Mouse (Mus musculus): ENCODE measurements around the gene Mettl18. TPM values are rescaled to one million over a fixed set of nuclear protein-coding genes. Genes with fewer than 3 reads are reported as not detected.
"Not testable (repeated sequence)": the region's sequence is repeated elsewhere in the genome, so short reads cannot be mapped to it uniquely, and the experiment has no call there.

Gene Mettl18
- polyA plus RNA-seq, 1 experiment from 2014 or later, result 5.7 TPM

DNA sequence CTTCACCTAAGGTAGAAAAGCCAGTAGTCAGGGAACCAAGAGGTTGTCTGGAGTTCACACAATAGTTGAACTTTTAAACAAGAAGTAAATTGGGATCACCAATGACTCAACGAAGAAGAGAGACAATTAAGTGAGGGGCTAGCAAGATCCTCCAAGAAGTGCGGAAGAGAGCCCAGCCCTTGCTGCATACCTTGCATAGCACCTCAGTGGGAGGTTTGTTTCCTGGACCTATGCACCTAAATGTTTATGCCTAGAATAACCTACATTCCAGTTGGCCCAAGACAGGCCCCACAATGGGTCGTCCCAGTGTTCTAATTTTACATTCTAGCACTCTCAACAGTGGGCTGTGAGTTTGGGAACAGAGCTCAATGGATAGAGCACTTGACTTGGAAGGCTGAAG, 9.6 kb downstream of the Mettl18 start:
- Histone ChIP-seq H3K27me3 (no peaks in the 10 kb centered on the region), H3K36me3 (no peaks in the 10 kb centered on the region), H3K4me1 (replicated peaks) (no peaks in the 10 kb centered on the region), H3K4me2 (no peak overlapping the region), H3K4me3 (replicated peaks) (no peak overlapping the region), H3K9ac (no peak overlapping the region), H3K9me3 (replicated peaks) (no peaks in the 10 kb centered on the region), H3K27ac (no peak overlapping the region)
- WGBS (ENCODE audit: insufficient replicate concordance), result 54% methylated on average over 3 of the region's 3 CpGs
- ATAC-seq (ENCODE audit: low read depth) (no peak), DNase-seq (no peak)

DNA sequence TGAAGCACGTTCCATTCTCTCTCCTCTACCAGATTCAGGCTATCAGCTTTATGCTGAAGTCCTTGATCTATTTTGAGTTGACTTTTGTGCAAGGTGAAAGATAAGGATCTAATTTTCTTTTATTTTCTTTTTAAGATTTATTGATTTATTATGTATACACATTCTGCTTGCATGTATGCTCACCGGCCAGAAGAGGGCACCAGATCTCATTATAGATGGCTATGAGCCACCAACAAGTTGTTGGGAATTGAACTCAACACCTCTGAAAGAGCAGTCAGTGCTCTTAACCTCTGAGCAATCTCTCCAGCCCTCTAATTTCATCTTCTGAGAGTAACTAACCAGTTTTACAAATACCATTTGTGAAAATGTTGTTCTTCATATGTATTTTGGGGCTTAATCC, 14.5 kb downstream of the Mettl18 start:
- Histone ChIP-seq H3K27me3 (no peaks in the 10 kb centered on the region), H3K36me3 (no peaks in the 10 kb centered on the region), H3K27ac (no peak overlapping the region), H3K4me1 (replicated peaks) (no peaks in the 10 kb centered on the region), H3K9me3 (replicated peaks) (no peaks in the 10 kb centered on the region), H3K9ac (no peak overlapping the region), H3K4me2 (no peak overlapping the region), H3K4me3 (replicated peaks) (no peak overlapping the region)
- no peak for ATAC-seq (ENCODE audit: low read depth)
- no peak for DNase-seq
- WGBS (ENCODE audit: insufficient replicate concordance), result 32% methylated on average over 2 of the region's 2 CpGs

DNA sequence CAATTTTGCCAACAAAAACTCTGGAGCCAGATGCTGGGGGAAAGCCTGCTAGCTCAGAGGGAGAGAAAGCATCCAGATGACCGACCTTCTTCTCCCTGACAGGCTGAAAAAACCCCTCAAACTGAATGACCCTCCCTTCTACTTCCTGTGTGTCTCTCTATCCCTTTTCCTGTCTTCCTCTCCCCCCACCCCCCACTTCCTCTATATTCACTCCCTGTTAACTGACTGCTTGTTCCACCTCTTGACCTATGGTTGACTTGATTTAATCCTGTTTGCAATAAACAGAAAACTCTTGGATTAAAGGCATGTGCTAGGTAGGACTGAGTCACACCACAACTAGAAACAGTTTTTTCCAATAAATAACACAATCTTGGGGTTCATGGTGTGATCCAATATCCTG, 19.9 kb downstream of the Mettl18 start:
- Histone ChIP-seq H3K9me3 (replicated peaks) (no peaks in the 10 kb centered on the region), H3K9ac (no peak overlapping the region), H3K36me3 (no peaks in the 10 kb centered on the region), H3K4me1 (replicated peaks) (no peaks in the 10 kb centered on the region), H3K27me3 (no peaks in the 10 kb centered on the region), H3K4me2 (no peak overlapping the region), H3K27ac (no peak overlapping the region), H3K4me3 (replicated peaks) (no peak overlapping the region)
- DNase-seq, result no peak
- ATAC-seq (ENCODE audit: low read depth), result no peak
- 16% methylated on average over 1 of the region's 1 CpGs for WGBS (ENCODE audit: insufficient replicate concordance)

DNA sequence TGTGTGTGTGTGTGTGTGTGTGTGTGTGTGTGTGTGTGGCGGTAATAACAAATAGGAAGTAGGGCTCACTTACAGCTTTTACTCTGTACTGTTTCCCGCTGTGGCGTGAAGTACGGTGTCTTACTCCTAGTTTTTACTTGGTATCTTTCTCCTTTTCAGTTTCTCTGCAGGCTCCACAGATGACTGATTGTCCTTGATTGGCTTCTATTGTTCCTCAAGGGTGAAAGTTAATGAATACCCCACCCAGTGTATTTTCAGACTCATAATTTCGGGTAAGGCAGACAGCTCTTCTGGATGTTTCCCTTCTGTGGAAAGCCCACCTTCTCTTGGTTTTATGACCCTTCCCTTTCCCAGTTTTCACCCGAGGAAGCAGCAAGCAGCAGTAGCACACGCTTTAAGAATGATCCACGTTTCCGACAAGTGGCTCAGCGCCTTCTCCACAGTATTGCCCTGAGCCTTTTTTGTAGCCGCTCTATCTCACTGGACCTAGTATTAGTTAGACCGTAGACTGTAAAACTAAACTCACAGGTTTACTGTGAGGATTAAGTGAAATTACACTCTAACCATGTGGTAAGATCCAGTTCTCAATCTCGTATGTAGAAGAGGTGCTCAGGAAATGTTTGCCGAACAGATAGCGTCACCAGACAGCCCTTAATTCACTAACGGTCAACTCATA, 23.7 kb downstream of the Mettl18 start:
- no peak overlapping the region for H3K9ac ChIP-seq

DNA sequence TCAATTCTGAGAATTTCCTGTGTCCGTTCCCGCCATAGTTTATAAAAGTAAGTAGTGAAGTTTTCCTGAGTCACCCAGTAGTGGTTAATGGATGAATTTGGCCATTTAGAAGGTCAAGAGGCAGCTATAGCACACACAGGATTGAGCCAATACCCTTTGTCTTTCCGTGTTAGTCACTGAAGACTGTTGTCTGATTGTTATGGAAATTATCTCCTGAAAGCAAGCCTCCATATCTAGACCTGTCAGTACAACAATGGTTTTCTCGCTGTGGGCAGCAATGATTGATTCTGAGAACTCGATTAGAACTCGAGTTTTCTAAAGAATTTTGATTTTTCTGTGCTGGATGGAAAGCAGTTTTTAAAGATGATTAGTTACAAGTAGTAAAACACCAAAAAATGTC, 25.1 kb downstream of the Mettl18 start:
- WGBS (ENCODE audit: insufficient replicate concordance), result 41% methylated on average over 6 of the region's 6 CpGs
- Histone ChIP-seq H3K36me3 (no peaks in the 10 kb centered on the region), H3K4me2 (no peak overlapping the region), H3K27me3 (no peaks in the 10 kb centered on the region), H3K4me3 (replicated peaks) (no peak overlapping the region), H3K9me3 (replicated peaks) (no peaks in the 10 kb centered on the region), H3K9ac (no peak overlapping the region), H3K27ac (no peak overlapping the region), H3K4me1 (replicated peaks) (no peaks in the 10 kb centered on the region)
- ATAC-seq (ENCODE audit: low read depth) (no peak), DNase-seq (no peak)

More for the DNA sequence above, 23.7 kb downstream of the Mettl18 start:
- H3K27ac ChIP-seq, result no peak overlapping the region
- WGBS (ENCODE audit: insufficient replicate concordance), result 76% methylated on average over 16 of the region's 16 CpGs
- no peaks in the 10 kb centered on the region for H3K27me3 ChIP-seq
- H3K4me3 ChIP-seq (replicated peaks), result no peak overlapping the region
- H3K36me3 ChIP-seq, result no peaks in the 10 kb centered on the region
- no peak for DNase-seq
- H3K4me1 ChIP-seq (replicated peaks), result no peaks in the 10 kb centered on the region
- H3K4me2 ChIP-seq, result no peak overlapping the region
- ATAC-seq (ENCODE audit: low read depth), result no peak
- no peaks in the 10 kb centered on the region for H3K9me3 ChIP-seq (replicated peaks)

DNA sequence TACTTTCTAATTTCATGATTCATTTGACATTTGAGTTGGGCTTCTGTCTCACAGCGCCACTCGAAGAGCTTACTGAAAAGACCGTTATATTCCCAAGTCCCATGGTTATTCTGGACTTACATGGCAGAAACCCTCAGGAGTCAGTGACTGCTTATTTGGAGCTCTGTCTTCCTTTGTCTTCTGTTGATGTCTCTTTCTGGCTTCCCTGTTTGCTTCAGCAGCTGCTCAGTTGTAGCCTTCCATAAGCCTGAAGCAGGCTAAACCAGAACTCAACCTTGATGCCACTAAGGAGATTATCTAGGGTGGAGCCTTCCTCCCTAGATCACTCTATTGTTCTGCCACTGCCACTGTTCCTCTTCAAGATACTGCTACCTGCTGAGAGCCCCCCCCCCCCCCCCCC, 26.1 kb downstream of the Mettl18 start:
- H3K36me3 ChIP-seq; DNase-seq; H3K4me3 ChIP-seq (replicated peaks); H3K4me2 ChIP-seq; H3K9me3 ChIP-seq (replicated peaks); H3K27ac ChIP-seq; ATAC-seq (ENCODE audit: low read depth); H3K9ac ChIP-seq; H3K27me3 ChIP-seq; H3K4me1 ChIP-seq (replicated peaks): not testable (repeated sequence)
- 89% methylated on average over 3 of the region's 3 CpGs for WGBS (ENCODE audit: insufficient replicate concordance)

DNA sequence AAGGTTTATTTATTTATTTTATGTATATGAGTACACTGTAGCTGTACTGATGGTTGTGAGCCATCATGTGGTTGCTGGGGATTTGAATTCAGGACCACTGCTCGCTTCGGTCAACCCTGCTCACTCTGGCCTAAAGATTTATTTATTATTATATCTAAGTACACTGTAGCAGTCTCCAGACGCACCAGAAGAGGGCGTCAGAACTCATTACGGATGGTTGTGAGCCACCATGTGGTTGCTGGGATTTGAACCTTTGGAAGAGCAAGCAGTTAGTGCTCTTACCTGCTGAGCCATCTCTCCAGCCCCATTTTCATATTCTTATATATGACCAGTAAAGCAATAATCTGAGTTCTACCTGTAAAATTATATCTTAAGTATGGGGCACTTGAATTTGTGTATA, 27.4 kb downstream of the Mettl18 start:
- ATAC-seq (ENCODE audit: low read depth); H3K9me3 ChIP-seq (replicated peaks); H3K4me2 ChIP-seq; H3K4me3 ChIP-seq (replicated peaks); DNase-seq; H3K36me3 ChIP-seq; H3K27me3 ChIP-seq; H3K4me1 ChIP-seq (replicated peaks); H3K9ac ChIP-seq; H3K27ac ChIP-seq: not testable (repeated sequence)
- WGBS (ENCODE audit: insufficient replicate concordance), result 54% methylated on average over 5 of the region's 5 CpGs

DNA sequence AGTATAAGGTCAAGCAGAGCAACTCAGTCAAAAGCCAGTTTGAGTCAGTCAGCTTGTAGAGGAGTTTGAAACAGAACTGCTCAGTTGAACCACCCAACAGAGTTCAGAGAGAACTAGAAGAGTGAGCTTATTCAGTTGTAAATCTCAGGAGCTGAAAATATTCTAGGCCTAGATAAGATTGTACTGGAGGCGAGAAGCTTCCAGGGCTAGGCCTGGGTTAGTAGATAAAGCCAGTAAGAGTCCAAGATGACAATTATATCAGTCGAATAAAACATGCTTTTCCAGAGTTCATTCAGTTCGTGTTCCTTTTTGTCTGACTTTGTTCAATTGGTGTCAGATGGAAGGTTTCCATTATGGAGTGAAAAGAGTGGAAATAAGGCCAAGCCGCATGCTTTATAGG, 31.0 kb downstream of the Mettl18 start:
- Histone ChIP-seq H3K27me3 (no peaks in the 10 kb centered on the region), H3K4me2 (no peak overlapping the region), H3K27ac (no peak overlapping the region), H3K36me3 (no peaks in the 10 kb centered on the region), H3K4me3 (replicated peaks) (no peak overlapping the region), H3K9ac (no peak overlapping the region), H3K9me3 (replicated peaks) (no peaks in the 10 kb centered on the region), H3K4me1 (replicated peaks) (no peaks in the 10 kb centered on the region)
- WGBS (ENCODE audit: insufficient replicate concordance), result 47% methylated on average over 4 of the region's 4 CpGs
- no peak for DNase-seq
- ATAC-seq (ENCODE audit: low read depth), result no peak

DNA sequence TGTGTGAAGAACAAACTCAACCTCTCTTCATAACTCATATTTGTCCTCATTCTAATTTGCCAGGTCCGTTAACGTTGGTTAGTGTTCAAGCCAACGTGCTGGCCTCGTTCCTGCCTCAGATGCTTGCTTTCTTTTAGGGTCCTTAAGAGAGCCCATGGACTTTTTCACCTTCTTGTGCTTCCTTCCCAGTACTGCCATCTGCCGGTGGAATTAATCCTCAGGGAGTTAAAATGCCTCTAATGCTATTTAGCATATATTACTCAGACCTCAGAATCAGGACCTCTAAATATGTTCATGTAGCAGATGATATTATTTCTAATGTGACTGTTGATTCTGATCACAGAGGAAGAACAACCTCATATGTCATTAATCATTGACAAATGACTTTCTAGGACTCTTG, 32.7 kb downstream of the Mettl18 start:
- H3K9ac ChIP-seq, result no peak overlapping the region
- DNase-seq (no peak), ATAC-seq (ENCODE audit: low read depth) (no peak)
- H3K4me1 ChIP-seq (replicated peaks), result no peaks in the 10 kb centered on the region
- H3K4me2 ChIP-seq, result no peak overlapping the region
- H3K36me3 ChIP-seq, result no peaks in the 10 kb centered on the region
- no peak overlapping the region for H3K27ac ChIP-seq
- H3K9me3 ChIP-seq (replicated peaks), result no peaks in the 10 kb centered on the region
- 48% methylated on average over 5 of the region's 5 CpGs for WGBS (ENCODE audit: insufficient replicate concordance)
- H3K27me3 ChIP-seq, result no peaks in the 10 kb centered on the region
- H3K4me3 ChIP-seq (replicated peaks), result no peak overlapping the region

DNA sequence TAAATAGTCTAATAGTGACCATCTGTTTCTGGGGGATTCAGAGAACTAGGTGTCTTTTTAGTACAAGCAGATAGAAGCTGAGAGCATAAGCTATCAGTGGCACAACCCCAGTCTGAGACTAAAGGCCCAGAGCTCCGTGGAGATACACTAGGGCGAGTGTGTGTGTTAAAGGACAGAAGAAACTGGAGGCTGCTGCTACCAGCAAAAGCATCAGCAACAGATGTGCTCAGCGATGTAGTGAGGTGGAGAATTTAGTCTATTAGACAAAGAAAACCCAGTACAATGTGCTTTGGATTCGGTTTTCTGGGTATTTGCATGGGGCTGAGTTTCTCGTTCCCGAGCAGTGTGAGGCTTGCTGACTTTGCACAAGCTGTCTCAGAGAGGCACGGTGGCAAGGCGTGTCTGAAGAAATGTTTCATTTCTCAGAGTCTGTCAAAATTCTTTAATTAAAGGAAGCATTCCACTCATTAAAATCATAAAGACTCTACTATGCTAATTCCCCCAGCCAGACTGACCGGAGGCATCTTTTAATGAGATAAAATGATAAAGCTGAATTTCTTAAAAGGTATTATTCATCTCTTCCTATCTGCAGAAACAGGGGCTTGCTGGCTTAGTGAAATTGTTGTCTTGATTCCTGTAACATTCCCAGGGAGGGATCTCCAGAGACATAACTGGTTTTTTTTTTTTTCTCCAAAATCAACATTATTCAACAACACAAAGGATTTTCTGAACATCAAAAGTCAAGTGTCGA, 45.9 kb downstream of the Mettl18 start:
- Histone ChIP-seq H3K4me1 (replicated peaks) (no peaks in the 10 kb centered on the region), H3K36me3 (no peaks in the 10 kb centered on the region), H3K4me3 (replicated peaks) (no peak overlapping the region), H3K9me3 (replicated peaks) (no peaks in the 10 kb centered on the region), H3K27me3 (no peaks in the 10 kb centered on the region), H3K9ac (no peak overlapping the region), H3K4me2 (no peak overlapping the region), H3K27ac (no peak overlapping the region)
- no peak for ATAC-seq (ENCODE audit: low read depth)
- 68% methylated on average over 10 of the region's 10 CpGs for WGBS (ENCODE audit: insufficient replicate concordance)
- DNase-seq, result no peak

DNA sequence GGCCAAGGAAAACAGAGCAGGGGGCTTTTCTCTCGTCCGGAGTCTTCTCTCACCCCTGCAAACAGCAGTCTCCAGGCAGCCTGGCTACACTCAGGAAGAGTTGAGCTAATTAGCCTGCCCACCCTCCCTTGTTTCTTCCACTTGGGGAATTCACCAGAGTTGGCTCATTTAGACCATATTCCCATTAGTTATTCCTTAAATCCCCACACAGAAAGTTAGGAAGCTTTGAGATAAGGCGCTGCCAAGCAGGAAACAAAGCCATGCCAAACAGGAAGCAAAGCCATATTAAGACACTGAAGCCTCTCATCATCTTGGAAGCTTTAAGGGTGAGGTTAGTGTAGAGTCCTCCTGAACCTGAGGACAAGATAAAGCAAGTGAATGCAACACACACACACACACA, 48.9 kb downstream of the Mettl18 start:
- ATAC-seq (ENCODE audit: low read depth), result peak; percentile 43; the same call in 1 of the 2 replicates
- no peaks in the 10 kb centered on the region for H3K36me3 ChIP-seq
- H3K4me2 ChIP-seq, result no peak overlapping the region
- no peak overlapping the region for H3K4me3 ChIP-seq (replicated peaks)
- H3K9ac ChIP-seq, result no peak overlapping the region
- H3K27ac ChIP-seq, result no peak overlapping the region
- H3K4me1 ChIP-seq (replicated peaks), result no peaks in the 10 kb centered on the region
- H3K27me3 ChIP-seq, result no peaks in the 10 kb centered on the region
- WGBS (ENCODE audit: insufficient replicate concordance), result 46% methylated on average over 3 of the region's 3 CpGs
- no peak for DNase-seq
- H3K9me3 ChIP-seq (replicated peaks), result no peaks in the 10 kb centered on the region

All from liver, embryonic 13.5 days (tissue).